Mouse (Mus musculus) heart, adult 2 months (tissue): ENCODE results near the gene Stxbp6. TPM values are rescaled to one million over a fixed set of nuclear protein-coding genes. Genes with fewer than 3 reads are reported as not detected.

Source experiments
- DNase-seq, 2 experiments: peaks; one replicate each; pipeline ENCODE4 v3.0.0; 2021
- H3K27ac ChIP-seq: fragments of 200-600 bp; 2 replicates; pipeline ENCODE4 v1.8.1; 2022
- H3K27me3 ChIP-seq: fragments of 200-500 bp; 2 replicates; pipeline ENCODE4 v1.6.1; 2012; ENCODE audit warnings: mild to moderate bottlenecking, low read length, inconsistent platforms, mixed read lengths; ENCODE audit not compliant: control insufficient read depth, insufficient read depth
- H3K36me3 ChIP-seq: fragments of 200-500 bp; 2 replicates; pipeline ENCODE4 v1.6.1; 2012; ENCODE audit warnings: low read length, inconsistent platforms; ENCODE audit not compliant: control insufficient read depth, insufficient read depth
- H3K4me1 ChIP-seq: fragments of 200-500 bp; 2 replicates; pipeline ENCODE4 v1.6.1; 2011; ENCODE audit warnings: low read length; ENCODE audit not compliant: control insufficient read depth, insufficient read depth
- H3K4me3 ChIP-seq: fragments of 200-600 bp; 2 replicates; pipeline ENCODE4 v1.8.1; 2022
- H3K79me2 ChIP-seq: fragments of 200-500 bp; replicated peaks from 2 replicates; pipeline ENCODE4 v1.6.1; 2012; ENCODE audit warnings: mild to moderate bottlenecking, inconsistent platforms, low read length, moderate library complexity, mixed read lengths; ENCODE audit not compliant: control insufficient read depth, insufficient read depth
- H3K9ac ChIP-seq: fragments of 200-500 bp; 2 replicates; pipeline ENCODE4 v1.6.1; 2012; ENCODE audit warnings: low read depth, mild to moderate bottlenecking, control low read depth, inconsistent platforms, low read length, mixed read lengths
- CTCF ChIP-seq: fragments of 200-600 bp; IDR thresholded peaks from 2 replicates; pipeline ENCODE4 v1.8.1; 2022; ENCODE audit warnings: antibody characterized with exemption, mild to moderate bottlenecking, moderate library complexity
- EP300 ChIP-seq: fragments of 200-500 bp; IDR thresholded peaks from 2 replicates; pipeline ENCODE4 v1.6.1; 2011; ENCODE audit warnings: low read depth, low read length, control low read depth; ENCODE audit not compliant: insufficient read depth
- POLR2A ChIP-seq: fragments of 200-500 bp; IDR thresholded peaks from 2 replicates; pipeline ENCODE4 v1.6.1; 2011; ENCODE audit warnings: mild to moderate bottlenecking, low read depth, low read length, control low read depth; ENCODE audit not compliant: insufficient read depth
- WGBS: fragments of 180-500 bp; shearing (Covaris S2); methylation state at CpG from one replicate; pipeline ENCODE4 v1.1.7; 2018; 5-methylcytosine and 5-hydroxymethylcytosine counted together
- intact Hi-C: fragments of 180-260 bp; cut with DNase I; formaldehyde crosslinking; loops from one replicate; pipeline ENCODE4 v1.15.1; 2025
- polyA plus RNA-seq: library from polyadenylated mRNA; depleted of rRNA; stranded (reverse); fragments of >200 nt; gene quantifications from 2 replicates; pipeline ENCODE4 v1.2.3, GENCODE M21; 2012
- total RNA-seq, 2 experiments: library from RNA; stranded (reverse); gene quantifications; 2 replicates each; pipeline ENCODE4 v1.2.3; 2021

Gene Stxbp6
- total and polyA plus RNA-seq, 3 experiments, result 5.1 to 9.2 (median 7.9) TPM

DNA sequence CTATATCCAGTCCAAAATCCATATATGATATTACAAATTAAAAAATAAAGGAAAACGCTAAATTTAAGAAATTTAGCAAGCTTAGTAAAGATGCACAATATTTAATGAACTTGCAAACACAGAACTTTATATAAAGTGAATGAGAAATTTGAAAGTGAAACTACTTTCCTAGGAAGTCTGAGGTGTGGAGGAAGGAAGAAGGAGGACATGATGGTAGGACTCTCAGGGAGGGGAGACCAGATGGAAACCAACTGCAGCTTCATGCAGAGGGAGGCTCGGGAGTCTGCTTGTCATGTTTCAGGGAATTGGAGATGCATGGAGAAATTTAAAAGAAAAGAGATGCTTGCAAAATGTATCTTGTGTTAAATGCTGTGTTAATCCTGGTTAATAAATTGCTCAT lies 233.9 kb downstream of the Stxbp6 start:
- Histone ChIP-seq H3K4me1 (no peaks in the 10 kb centered on the region; the same call in 1 of the 2 replicates), H3K27ac (no peak overlapping the region), H3K36me3 (no peaks in the 10 kb centered on the region), H3K27me3 (no peaks in the 10 kb centered on the region), H3K9ac (no peak overlapping the region), H3K79me2 (no peaks in the 10 kb centered on the region), H3K4me3 (no peak overlapping the region)
- intact Hi-C loops, result no loop called here
- no peak for DNase-seq
- WGBS, result 51% methylated on average over 2 of the region's 2 CpGs
- TF ChIP-seq EP300 (no peak), POLR2A (no peak), CTCF (no peak)

DNA sequence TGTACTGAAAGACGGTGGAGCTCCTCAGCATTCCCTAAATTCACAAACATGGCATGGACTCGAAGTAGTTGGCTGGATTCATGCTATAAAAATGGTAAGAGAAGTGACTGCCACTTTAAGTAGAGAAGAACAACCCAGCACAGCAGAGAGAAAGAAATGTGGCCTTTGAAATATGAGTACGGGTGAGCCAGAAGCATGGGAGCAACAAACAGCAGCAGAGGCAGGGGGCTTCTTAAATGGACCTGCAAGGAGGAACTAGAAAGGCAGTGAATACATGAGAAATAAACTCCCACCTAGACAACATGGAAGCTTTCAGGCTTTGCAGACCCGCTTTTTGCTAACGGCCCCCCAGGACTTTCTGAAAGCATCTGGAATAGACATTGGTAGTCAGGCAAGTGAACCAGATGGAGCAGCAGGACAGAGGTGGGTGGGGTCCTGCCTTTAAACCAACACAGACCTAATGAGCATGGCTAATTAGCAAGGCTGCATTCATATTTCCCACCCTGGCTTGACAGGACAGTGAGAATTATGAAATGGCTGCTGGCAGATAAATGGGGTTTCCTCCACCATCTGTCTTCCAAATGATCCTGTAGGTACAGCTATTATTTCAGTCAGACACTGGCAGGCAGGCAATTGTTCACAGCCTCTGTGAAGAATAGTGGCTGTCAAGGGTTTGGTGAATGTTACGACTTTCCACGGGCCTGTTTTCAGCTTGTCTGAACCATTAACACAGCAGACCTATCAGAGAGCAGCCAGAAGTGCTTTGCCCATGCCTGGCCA lies 234.7 kb downstream of the Stxbp6 start:
- no peak for DNase-seq
- Histone ChIP-seq H3K9ac (no peak overlapping the region), H3K27ac (no peak overlapping the region), H3K36me3 (no peaks in the 10 kb centered on the region), H3K4me3 (no peak overlapping the region), H3K27me3 (no peaks in the 10 kb centered on the region), H3K4me1 (no peaks in the 10 kb centered on the region; the same call in 1 of the 2 replicates), H3K79me2 (no peaks in the 10 kb centered on the region)
- WGBS, result 59% methylated on average over 7 of the region's 7 CpGs
- no peak for TF ChIP-seq POLR2A
- no peak for TF ChIP-seq EP300
- no peak for TF ChIP-seq CTCF
- intact Hi-C loops, result no loop called here

DNA sequence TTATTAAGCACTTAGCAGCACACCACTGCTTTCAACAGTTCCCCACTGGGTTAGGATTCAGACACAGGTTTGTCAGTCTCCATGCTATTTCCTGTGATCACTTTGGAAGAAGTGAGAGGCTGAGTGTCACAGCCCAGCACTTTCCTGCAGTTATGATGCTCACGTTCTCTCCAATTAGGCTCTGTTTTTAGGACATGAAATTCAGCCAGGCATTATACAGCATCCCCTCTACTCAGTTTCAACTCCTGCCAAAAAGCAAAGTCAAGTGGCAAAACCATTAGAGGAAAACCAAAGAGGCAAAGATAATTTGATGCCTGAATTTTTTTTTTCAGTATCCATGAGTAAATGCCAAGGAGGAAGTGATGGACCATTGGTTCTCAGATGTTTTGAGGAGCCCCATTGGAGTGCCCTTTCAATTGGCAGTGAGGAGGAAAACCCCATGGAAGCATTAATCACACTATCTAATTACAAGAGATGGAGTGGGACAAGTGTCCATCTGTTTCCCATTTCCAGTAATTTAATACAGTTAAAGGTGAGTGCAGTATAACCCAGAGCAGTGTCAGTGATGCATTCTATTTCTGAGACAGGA lies 238.5 kb downstream of the Stxbp6 start:
- Histone ChIP-seq H3K27ac (no peak overlapping the region), H3K9ac (no peak overlapping the region), H3K4me3 (no peak overlapping the region), H3K36me3 (no peaks in the 10 kb centered on the region), H3K27me3 (no peaks in the 10 kb centered on the region), H3K79me2 (no peaks in the 10 kb centered on the region), H3K4me1 (no peaks in the 10 kb centered on the region; the same call in 1 of the 2 replicates)
- TF ChIP-seq EP300 (no peak), CTCF (no peak), POLR2A (no peak)
- intact Hi-C loops, result no loop called here
- no peak for DNase-seq
- WGBS, result 55% methylated on average over 1 of the region's 1 CpGs

DNA sequence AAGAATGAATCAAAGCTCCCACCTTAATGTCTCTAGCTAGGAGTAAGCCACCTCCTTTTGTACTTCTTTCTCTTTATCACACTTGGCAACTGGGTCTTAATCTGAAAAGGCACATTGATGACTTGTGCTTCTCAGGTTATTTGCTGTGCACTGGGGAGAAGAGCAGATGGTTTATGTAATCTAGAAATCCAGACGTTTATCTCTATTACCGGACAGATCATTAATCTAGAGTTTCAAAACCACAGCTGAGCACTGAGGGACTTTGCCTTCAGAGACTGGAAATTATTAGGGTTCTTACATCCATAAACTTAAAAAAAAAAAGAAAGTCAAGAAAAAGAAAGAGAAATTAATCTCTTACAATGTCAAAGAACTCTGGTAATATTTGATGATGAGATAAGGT lies 262.6 kb downstream of the Stxbp6 start:
- Histone ChIP-seq H3K4me1 (no peaks in the 10 kb centered on the region), H3K27ac (no peak overlapping the region), H3K9ac (no peak overlapping the region), H3K27me3 (no peaks in the 10 kb centered on the region), H3K79me2 (no peaks in the 10 kb centered on the region), H3K36me3 (no peaks in the 10 kb centered on the region), H3K4me3 (no peak overlapping the region)
- no peak for DNase-seq
- intact Hi-C loops, result no loop called here
- WGBS, result 75% methylated on average over 2 of the region's 2 CpGs
- TF ChIP-seq CTCF (no peak), EP300 (no peak), POLR2A (no peak)

DNA sequence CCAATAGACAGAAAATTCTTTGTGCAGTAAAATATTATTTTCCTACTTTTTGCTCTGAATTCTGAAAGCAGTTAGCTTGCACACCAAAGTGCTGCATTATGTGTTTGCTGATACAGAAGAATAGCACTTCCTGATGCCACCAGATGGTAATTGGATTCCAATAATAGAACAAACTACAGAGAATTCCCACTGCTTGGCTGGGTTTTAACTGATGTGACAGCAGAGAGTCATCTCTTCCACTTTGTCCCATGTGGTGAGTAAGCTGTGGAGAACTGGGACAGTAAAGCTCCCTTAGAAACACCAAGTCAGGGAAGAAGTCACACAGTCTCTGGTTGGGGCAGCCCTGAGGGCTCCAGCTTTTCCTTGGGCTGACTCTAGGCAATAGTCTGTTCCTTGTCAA lies 270.3 kb downstream of the Stxbp6 start:
- H3K36me3 ChIP-seq, result no peaks in the 10 kb centered on the region
- H3K9ac ChIP-seq, result no peak overlapping the region
- no peak for DNase-seq
- intact Hi-C loops, result no loop called here
- H3K27ac ChIP-seq, result no peak overlapping the region
- no peaks in the 10 kb centered on the region for H3K27me3 ChIP-seq
- H3K4me3 ChIP-seq, result no peak overlapping the region
- H3K4me1 ChIP-seq, result no peaks in the 10 kb centered on the region
- H3K79me2 ChIP-seq, result no peaks in the 10 kb centered on the region
- TF ChIP-seq POLR2A (no peak), CTCF (no peak), EP300 (no peak)
